Mouse (Mus musculus) telencephalon, adult 2 months (tissue): ENCODE measurements around the gene Csrp2.

Experiments
- DNase-seq: peaks from one replicate; pipeline ENCODE4 v3.0.0-alpha.2; 2011; ENCODE audit warnings: low read depth, low spot score

The Csrp2 gene

GRCm38 (mm10) chr10:110919531-110920343 is at the start of gene Csrp2:
Csrp2 (plus strand) TSS chr10:110919789.
- DNase-seq: peak; percentile 28

GRCm38 (mm10) chr10:110874853-110875252 is 44.7 kb upstream of the Csrp2 start:
- peak; percentile 15 for DNase-seq

- DNase-seq: no peak
These were observed 42.6 kb upstream of the Csrp2 start for GRCm38 (mm10) chr10:110876956-110877355.

DNA sequence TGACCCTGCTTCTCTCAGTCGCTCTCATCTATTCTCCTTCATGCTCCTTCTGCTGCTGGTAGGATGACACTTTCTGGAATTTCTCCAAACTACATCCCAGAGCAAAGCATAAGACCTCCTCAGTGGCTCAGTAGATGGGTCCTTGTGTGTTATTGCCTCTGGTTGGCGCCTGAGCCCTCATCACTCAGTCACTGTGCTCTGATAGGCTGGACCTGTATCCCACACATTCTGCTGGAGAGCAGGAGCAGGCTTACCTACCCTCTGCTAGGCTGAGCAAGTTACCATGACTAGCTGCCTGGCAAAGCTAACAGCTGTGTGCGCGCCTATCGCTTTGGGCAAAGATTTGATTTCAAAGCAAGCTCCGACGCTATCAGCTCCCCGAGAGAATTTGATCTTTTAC is 41.7 kb upstream of the Csrp2 start:
- DNase-seq: no peak

GRCm38 (mm10) chr10:110878641-110879040 is 40.9 kb upstream of the Csrp2 start:
- DNase-seq: no peak

DNA sequence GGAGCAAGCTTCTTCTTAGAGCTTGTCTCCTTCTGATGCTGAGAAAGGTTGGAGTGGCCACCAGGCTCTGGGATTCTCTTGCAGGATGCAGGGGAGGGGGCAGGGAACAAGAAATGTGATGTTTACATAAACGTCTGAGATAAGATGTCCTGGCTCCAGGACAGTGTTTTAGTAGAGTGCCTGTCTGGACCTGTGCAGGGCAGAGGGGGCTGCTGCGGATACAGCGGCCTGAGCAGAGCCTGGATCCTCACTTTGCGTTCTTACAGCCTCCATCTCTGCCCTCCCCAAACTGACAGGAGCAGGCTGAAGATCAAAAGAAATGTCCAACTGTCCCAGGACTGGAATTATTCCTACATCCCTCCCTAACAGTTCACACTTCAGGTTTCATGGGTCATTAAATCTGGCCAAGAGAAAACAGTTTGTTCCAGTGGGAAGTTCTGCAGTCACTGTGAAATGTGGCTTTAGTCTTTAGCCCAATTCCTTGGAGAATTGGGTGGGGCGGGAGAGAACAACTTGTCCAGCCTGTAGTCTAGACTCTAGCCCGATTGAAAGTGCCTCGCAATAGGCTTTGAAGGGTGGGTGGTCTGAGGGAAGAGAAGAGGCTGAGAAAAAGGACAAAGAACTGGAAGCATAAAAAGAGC is 40.0 kb upstream of the Csrp2 start:
- DNase-seq: no peak

DNA sequence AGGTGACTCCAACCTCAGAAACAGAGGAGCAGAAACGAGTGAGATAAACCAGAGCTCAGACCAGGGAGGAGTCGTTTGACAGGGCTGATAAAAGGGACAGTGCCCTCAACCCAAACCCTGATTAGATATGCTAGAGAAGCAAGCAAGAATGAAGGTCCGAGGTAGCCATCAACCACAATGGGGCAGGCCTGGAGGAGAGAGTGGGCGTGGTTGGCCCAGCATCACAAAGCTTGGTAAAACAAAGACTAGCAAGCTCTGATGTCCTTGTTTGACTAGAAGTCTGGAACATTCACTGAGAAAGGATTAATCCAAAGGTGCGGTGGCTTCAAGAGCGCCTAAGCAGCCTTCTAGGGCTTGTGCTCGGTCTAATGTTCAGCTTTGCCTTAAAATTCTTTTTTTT is 38.2 kb upstream of the Csrp2 start:
- no peak for DNase-seq

GRCm38 (mm10) chr10:110882701-110883100 is 36.9 kb upstream of the Csrp2 start:
- no peak for DNase-seq

DNA sequence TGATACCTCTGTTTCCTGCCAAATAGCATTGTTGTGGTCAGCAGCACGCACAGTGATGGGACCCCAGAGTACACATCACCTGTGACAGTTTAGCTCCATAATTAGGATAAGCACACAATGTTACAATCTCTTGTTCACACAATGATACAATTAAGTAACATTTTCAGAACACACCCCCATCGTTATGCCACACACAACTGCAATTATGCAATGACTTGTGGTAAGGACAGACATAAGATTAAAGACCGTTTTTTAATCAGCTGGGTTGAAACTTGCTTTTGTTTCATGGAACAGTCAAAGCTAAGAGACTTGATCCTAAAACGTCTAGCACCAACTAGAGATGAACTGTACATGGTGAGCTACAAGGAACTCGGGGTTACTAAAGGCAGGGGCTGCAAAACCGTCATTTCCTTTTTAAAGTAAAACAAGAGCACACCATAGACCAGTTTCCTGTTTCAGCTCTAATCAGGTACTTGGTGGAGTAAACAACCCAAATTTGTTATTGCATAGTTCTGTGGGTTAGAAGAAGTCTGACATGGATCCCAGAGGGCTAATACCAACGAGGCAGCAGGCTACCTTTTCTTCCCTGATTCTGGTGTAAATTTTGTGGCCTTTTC is 28.8 kb upstream of the Csrp2 start:
- no peak for DNase-seq

GRCm38 (mm10) chr10:110899744-110900501 is 19.7 kb upstream of the Csrp2 start:
- no peak for DNase-seq

- no peak for DNase-seq
These were observed 15.7 kb upstream of the Csrp2 start for GRCm38 (mm10) chr10:110903862-110904261.

GRCm38 (mm10) chr10:110916666-110917344 is 2.8 kb upstream of the Csrp2 start:
- no peak for DNase-seq

DNA sequence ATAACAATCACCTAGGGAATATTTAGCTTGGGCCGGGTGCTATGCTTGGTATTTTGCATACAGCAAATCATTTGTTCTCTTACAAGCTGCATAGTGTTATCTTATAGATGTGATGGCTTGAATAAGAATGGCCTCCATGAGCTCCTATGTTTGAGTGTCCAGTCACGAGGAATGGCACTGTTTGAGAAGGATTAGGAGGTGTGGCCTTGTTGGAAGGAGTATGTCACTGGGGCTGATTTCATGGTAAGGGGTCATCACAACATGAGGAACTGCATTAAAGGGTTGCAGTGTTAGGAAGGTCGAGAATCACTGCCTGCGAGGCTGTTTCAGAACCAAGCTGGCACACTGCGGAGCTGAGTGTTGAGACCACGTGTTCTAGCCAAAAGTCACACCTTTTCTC is 2.1 kb upstream of the Csrp2 start:
- DNase-seq: no peak

GRCm38 (mm10) chr10:110918414-110919391 is 886 bp upstream of the Csrp2 start:
- DNase-seq: no peak

GRCm38 (mm10) chr10:110920368-110920950 is 870 bp downstream of the Csrp2 start:
- DNase-seq: no peak

DNA sequence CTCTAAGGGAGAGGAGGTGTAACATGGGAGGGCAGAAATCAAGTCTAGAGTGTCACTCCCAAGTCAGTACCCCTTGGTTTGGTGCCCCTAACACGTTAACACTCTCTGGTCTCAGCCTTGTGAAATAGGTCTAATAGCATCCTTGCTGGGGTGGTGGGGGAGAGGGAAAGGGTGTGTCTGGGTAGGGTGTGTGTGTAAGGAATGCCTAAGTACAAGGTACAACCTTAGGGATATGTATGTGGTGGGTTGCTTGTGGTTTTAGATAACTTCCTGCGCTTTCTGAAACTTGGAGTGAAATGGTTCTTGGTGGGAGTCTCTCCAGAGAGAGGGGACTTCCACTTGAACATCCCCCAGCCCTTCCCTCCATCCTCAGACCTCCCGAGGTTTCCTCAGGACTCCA is 2.3 kb downstream of the Csrp2 start:
- DNase-seq: no peak

DNA sequence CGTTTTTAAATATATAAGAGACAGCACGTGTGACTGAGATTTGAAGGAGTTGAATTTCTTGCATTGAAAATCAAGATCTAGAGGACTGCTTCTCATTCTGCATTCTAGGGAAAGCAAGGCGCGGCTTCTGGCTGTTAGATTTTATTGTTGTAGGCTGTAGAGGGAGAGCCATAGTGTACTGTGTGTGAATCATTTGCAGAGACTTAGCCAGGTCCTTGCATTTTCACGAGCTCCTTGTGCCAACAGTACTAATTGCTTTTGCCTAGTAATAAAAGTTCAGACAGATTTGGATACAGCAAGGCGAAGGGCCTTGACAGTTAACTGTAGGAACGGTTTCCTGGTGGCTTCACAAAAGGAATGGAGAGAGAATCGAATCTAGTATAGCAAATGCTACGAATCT is 3.0 kb downstream of the Csrp2 start:
- DNase-seq: no peak

- DNase-seq: no peak
These were observed 7.9 kb downstream of the Csrp2 start for GRCm38 (mm10) chr10:110927491-110927890.

- DNase-seq: no peak
These were observed 10.2 kb downstream of the Csrp2 start for GRCm38 (mm10) chr10:110929756-110930155.
